Mouse (Mus musculus) MN1 (cell line): ENCODE results near the gene Dhx35.

ENCODE experiments used
- DNase-seq: peaks from one replicate; pipeline ENCODE4 v3.0.0-alpha.2; 2016; ENCODE audit warnings: low spot score

Gene Dhx35

DNA sequence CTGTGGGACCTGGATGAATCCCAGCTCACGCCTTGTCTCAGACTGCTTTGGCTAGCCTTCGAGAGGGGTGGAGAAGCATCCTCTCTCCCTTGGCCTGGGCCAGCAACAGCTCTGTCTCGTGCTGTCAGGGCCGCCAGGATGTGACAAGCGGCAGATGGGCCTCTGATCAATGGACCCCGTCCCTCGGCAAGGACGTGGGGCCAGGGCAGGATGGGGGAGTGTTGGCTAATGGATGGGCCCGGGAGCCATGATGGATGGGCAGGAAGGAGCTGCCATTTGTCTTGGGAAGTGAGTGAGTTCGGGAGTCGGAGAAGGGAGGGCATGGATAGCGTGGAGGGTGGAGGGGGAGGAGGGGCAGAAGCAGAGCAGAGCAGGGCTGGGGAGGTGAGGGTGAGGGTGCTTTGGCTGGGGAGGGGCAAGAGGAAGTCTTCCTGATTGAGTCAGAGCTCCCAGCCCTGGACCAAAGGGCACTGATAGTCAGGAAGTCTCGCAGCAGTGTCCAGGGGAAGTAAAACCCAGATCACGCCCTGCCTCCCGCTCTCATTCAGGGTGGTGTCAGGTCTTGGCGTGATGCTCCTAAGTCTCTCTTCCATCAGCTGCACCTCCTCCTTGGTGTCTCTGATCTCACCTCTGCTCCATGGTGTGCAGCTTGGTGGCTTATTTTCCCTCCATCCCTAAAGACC is 98.7 kb downstream of the Dhx35 start:
- no peak for DNase-seq

DNA sequence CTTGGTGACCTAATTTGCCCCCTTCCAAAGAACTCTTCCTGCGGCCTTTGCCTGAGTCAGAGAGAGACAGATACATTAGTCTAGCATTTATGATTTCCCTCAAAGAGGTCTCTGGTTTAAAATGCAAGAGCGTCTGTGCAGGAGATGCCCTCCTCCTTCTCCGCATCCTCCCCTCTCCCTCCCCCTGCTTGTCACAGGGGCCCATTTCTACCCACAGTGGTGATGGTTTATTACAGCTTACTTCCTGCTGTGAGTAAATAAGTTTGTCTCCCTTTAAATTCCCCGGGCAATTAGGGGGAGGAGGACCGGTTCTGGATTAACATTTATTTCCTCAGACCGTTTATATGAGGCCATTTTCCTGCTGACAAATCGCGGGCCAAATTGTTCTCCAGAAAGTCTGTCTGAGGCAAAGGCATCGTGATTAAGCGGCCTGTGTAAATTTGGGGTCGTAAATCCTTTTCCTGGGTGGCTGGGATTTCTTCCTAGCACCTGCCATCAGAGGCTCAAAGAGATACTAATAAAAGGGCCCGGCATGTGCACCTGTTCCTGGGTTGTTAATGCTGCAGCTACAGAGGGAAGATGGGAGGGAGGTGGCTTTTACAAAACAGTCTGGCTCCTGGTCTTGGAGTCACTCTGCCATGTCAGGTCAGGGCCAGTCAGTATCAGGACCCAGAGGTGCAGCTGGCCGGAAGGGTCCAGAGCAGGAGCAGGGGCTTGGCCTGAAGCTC is 104.0 kb downstream of the Dhx35 start:
- DNase-seq, result no peak
